Mouse (Mus musculus): ENCODE data around the gene Zfp683. TPM values are rescaled to one million over a fixed set of nuclear protein-coding genes. Genes with fewer than 3 reads are reported as not detected.

The Zfp683 gene
- polyA plus RNA-seq (2014; fragmentation: Nextera tagmentation; extraction: Ambion mirVana) = not detected in 2 replicates

GRCm38 (mm10) chr4:134053538-134053937 is at the start of gene Zfp683:
Gene Zfp683, plus strand, starts transcription at chr4:134053838.
- Histone ChIP-seq H3K27me3 (ENCODE audit: control insufficient read depth, insufficient read depth, low read length) (no peaks in the 10 kb centered on the region), H3K9me3 (ENCODE audit: control insufficient read depth, low read length) (0 out of 2 replicates have a peak, but pooled peaks cover 3% of the 10 kb centered on the region), H3K4me3 (ENCODE audit: control insufficient read depth in 1 of 2, insufficient read depth in 1 of 2, low read depth in 1 of 2, low read length in 2 of 2) (no peak within 1 kb of the TSS), H3K4me1 (ENCODE audit: control insufficient read depth in 2 of 2, insufficient read depth in 2 of 2, low read length in 2 of 2) (peaks cover 12 to 17% of the 10 kb centered on the region in 2 experiments), H3K36me3 (ENCODE audit: control insufficient read depth, insufficient read depth, low read length) (no peaks in the 10 kb centered on the region), H3K27ac (replicated peaks in 1 of 2; ENCODE audit: control insufficient read depth in 1 of 2, insufficient read depth in 1 of 2, low read depth in 2 of 2, low read length in 2 of 2) (peak within 1 kb of the TSS in 1 of 2 experiments; percentile 20; a peak in 1 of 4 replicates), H3K4me2 (ENCODE audit: low read length) (no peak within 1 kb of the TSS), H3K9ac (ENCODE audit: low read length) (peak within 1 kb of the TSS; percentile 26; the same call in 1 of the 2 replicates)
- WGBS = 88% methylated on average over 3 of the region's 3 CpGs
- no peak for ATAC-seq (ENCODE audit: insufficient number of reproducible peaks, insufficient read depth, low FRiP score, low read depth)

GRCm38 (mm10) chr4:134005581-134006358 is 47.9 kb upstream of the Zfp683 start:
- Histone ChIP-seq H3K9me3 (ENCODE audit: control insufficient read depth, low read length) (no peaks in the 10 kb centered on the region), H3K27me3 (ENCODE audit: control insufficient read depth, insufficient read depth, low read length) (no peaks in the 10 kb centered on the region), H3K4me2 (ENCODE audit: low read length) (no peak overlapping the region), H3K36me3 (ENCODE audit: control insufficient read depth, insufficient read depth, low read length) (no peaks in the 10 kb centered on the region), H3K9ac (ENCODE audit: low read length) (no peak overlapping the region), H3K27ac (replicated peaks in 1 of 2; ENCODE audit: control insufficient read depth in 1 of 2, insufficient read depth in 1 of 2, low read depth in 2 of 2, low read length in 2 of 2) (peak overlapping the region in 1 of 2 experiments; percentile 2; a peak in 2 of 4 replicates), H3K4me3 (ENCODE audit: control insufficient read depth in 1 of 2, insufficient read depth in 1 of 2, low read depth in 1 of 2, low read length in 2 of 2) (no peak overlapping the region), H3K4me1 (ENCODE audit: control insufficient read depth in 2 of 2, insufficient read depth in 2 of 2, low read length in 2 of 2) (peaks cover 6 to 8% of the 10 kb centered on the region in 2 experiments; a peak in 2 of 4 replicates)
- no peak for ATAC-seq (ENCODE audit: insufficient number of reproducible peaks, insufficient read depth, low FRiP score, low read depth)
- 52% methylated on average over 12 of the region's 12 CpGs for WGBS

GRCm38 (mm10) chr4:134006845-134007244 is 46.8 kb upstream of the Zfp683 start:
- WGBS = 83% methylated on average over 3 of the region's 3 CpGs
- peaks cover 11 to 14% of the 10 kb centered on the region in 2 experiments; a peak in 3 of 4 replicates for H3K4me1 ChIP-seq (ENCODE audit: control insufficient read depth in 2 of 2, insufficient read depth in 2 of 2, low read length in 2 of 2)
- H3K27ac ChIP-seq (replicated peaks in 1 of 2; ENCODE audit: control insufficient read depth in 1 of 2, insufficient read depth in 1 of 2, low read depth in 2 of 2, low read length in 2 of 2) = no peak overlapping the region
- H3K36me3 ChIP-seq (ENCODE audit: control insufficient read depth, insufficient read depth, low read length) = no peaks in the 10 kb centered on the region
- no peaks in the 10 kb centered on the region for H3K27me3 ChIP-seq (ENCODE audit: control insufficient read depth, insufficient read depth, low read length)
- ATAC-seq (ENCODE audit: insufficient number of reproducible peaks, insufficient read depth, low FRiP score, low read depth) = no peak
- no peak overlapping the region for H3K9ac ChIP-seq (ENCODE audit: low read length)
- H3K4me2 ChIP-seq (ENCODE audit: low read length) = no peak overlapping the region
- H3K4me3 ChIP-seq (ENCODE audit: control insufficient read depth in 1 of 2, insufficient read depth in 1 of 2, low read depth in 1 of 2, low read length in 2 of 2) = no peak overlapping the region
- no peaks in the 10 kb centered on the region for H3K9me3 ChIP-seq (ENCODE audit: control insufficient read depth, low read length)

GRCm38 (mm10) chr4:134009709-134010108 is 43.9 kb upstream of the Zfp683 start:
- Histone ChIP-seq H3K27me3 (ENCODE audit: control insufficient read depth, insufficient read depth, low read length) (no peaks in the 10 kb centered on the region), H3K36me3 (ENCODE audit: control insufficient read depth, insufficient read depth, low read length) (no peaks in the 10 kb centered on the region), H3K4me1 (ENCODE audit: control insufficient read depth in 2 of 2, insufficient read depth in 2 of 2, low read length in 2 of 2) (peaks cover 16 to 23% of the 10 kb centered on the region in 2 experiments; a peak in 3 of 4 replicates), H3K27ac (replicated peaks in 1 of 2; ENCODE audit: control insufficient read depth in 1 of 2, insufficient read depth in 1 of 2, low read depth in 2 of 2, low read length in 2 of 2) (no peak overlapping the region), H3K4me3 (ENCODE audit: control insufficient read depth in 1 of 2, insufficient read depth in 1 of 2, low read depth in 1 of 2, low read length in 2 of 2) (no peak overlapping the region), H3K4me2 (ENCODE audit: low read length) (no peak overlapping the region), H3K9ac (ENCODE audit: low read length) (no peak overlapping the region), H3K9me3 (ENCODE audit: control insufficient read depth, low read length) (no peaks in the 10 kb centered on the region)
- no peak for ATAC-seq (ENCODE audit: insufficient number of reproducible peaks, insufficient read depth, low FRiP score, low read depth)
- WGBS = 70% methylated on average over 6 of the region's 6 CpGs

- WGBS = 11% methylated on average over 16 of the region's 16 CpGs
- Histone ChIP-seq H3K36me3 (ENCODE audit: control insufficient read depth, insufficient read depth, low read length) (no peaks in the 10 kb centered on the region), H3K27me3 (ENCODE audit: control insufficient read depth, insufficient read depth, low read length) (peaks cover 12% of the 10 kb centered on the region), H3K9ac (ENCODE audit: low read length) (no peak overlapping the region), H3K27ac (replicated peaks in 1 of 2; ENCODE audit: control insufficient read depth in 1 of 2, insufficient read depth in 1 of 2, low read depth in 2 of 2, low read length in 2 of 2) (no peak overlapping the region), H3K4me3 (ENCODE audit: control insufficient read depth in 1 of 2, insufficient read depth in 1 of 2, low read depth in 1 of 2, low read length in 2 of 2) (no peak overlapping the region), H3K4me1 (ENCODE audit: control insufficient read depth in 2 of 2, insufficient read depth in 2 of 2, low read length in 2 of 2) (peaks cover 12 to 15% of the 10 kb centered on the region in 2 experiments; a peak in 3 of 4 replicates), H3K9me3 (ENCODE audit: control insufficient read depth, low read length) (no peaks in the 10 kb centered on the region), H3K4me2 (ENCODE audit: low read length) (no peak overlapping the region; the same call in 1 of the 2 replicates)
- no peak for ATAC-seq (ENCODE audit: insufficient number of reproducible peaks, insufficient read depth, low FRiP score, low read depth)
Measured at GRCm38 (mm10) chr4:134011450-134012414, 41.9 kb upstream of the Zfp683 start.

- no peaks in the 10 kb centered on the region for H3K9me3 ChIP-seq (ENCODE audit: control insufficient read depth, low read length)
- no peak overlapping the region for H3K27ac ChIP-seq (replicated peaks in 1 of 2; ENCODE audit: control insufficient read depth in 1 of 2, insufficient read depth in 1 of 2, low read depth in 2 of 2, low read length in 2 of 2)
- no peak overlapping the region for H3K4me2 ChIP-seq (ENCODE audit: low read length)
- no peak for ATAC-seq (ENCODE audit: insufficient number of reproducible peaks, insufficient read depth, low FRiP score, low read depth)
- no peak overlapping the region for H3K9ac ChIP-seq (ENCODE audit: low read length)
- H3K4me3 ChIP-seq (ENCODE audit: control insufficient read depth in 1 of 2, insufficient read depth in 1 of 2, low read depth in 1 of 2, low read length in 2 of 2) = no peak overlapping the region
- no peaks in the 10 kb centered on the region for H3K36me3 ChIP-seq (ENCODE audit: control insufficient read depth, insufficient read depth, low read length)
- 32% methylated on average over 12 of the region's 12 CpGs for WGBS
- H3K27me3 ChIP-seq (ENCODE audit: control insufficient read depth, insufficient read depth, low read length) = peaks cover 24% of the 10 kb centered on the region
- peaks cover 12 to 20% of the 10 kb centered on the region in 2 experiments; a peak in 3 of 4 replicates for H3K4me1 ChIP-seq (ENCODE audit: control insufficient read depth in 2 of 2, insufficient read depth in 2 of 2, low read length in 2 of 2)
Measured at GRCm38 (mm10) chr4:134012858-134013528, 40.6 kb upstream of the Zfp683 start.

GRCm38 (mm10) chr4:134016208-134016607 is 37.4 kb upstream of the Zfp683 start:
- H3K4me1 ChIP-seq (ENCODE audit: control insufficient read depth in 2 of 2, insufficient read depth in 2 of 2, low read length in 2 of 2) = peaks cover 18 to 29% of the 10 kb centered on the region in 2 experiments; a peak in 3 of 4 replicates
- H3K27ac ChIP-seq (replicated peaks in 1 of 2; ENCODE audit: control insufficient read depth in 1 of 2, insufficient read depth in 1 of 2, low read depth in 2 of 2, low read length in 2 of 2) = no peak overlapping the region
- no peaks in the 10 kb centered on the region for H3K9me3 ChIP-seq (ENCODE audit: control insufficient read depth, low read length)
- no peak overlapping the region for H3K4me3 ChIP-seq (ENCODE audit: control insufficient read depth in 1 of 2, insufficient read depth in 1 of 2, low read depth in 1 of 2, low read length in 2 of 2)
- no peaks in the 10 kb centered on the region for H3K36me3 ChIP-seq (ENCODE audit: control insufficient read depth, insufficient read depth, low read length)
- H3K4me2 ChIP-seq (ENCODE audit: low read length) = no peak overlapping the region
- no peak for ATAC-seq (ENCODE audit: insufficient number of reproducible peaks, insufficient read depth, low FRiP score, low read depth)
- H3K9ac ChIP-seq (ENCODE audit: low read length) = no peak overlapping the region
- H3K27me3 ChIP-seq (ENCODE audit: control insufficient read depth, insufficient read depth, low read length) = peaks cover 48% of the 10 kb centered on the region
- WGBS = 14% methylated on average over 7 of the region's 7 CpGs

All from heart, embryonic 14.5 days (tissue).